Mouse (Mus musculus): Measurements from ENCODE around the gene Selenoi.

- no peak for TF ChIP-seq CTCF (IDR thresholded peaks at IDR 0.05; ENCODE audit: insufficient read depth, low read length)
- TF ChIP-seq POLR2A (IDR thresholded peaks at IDR 0.05; ENCODE audit: borderline replicate concordance, extremely low read depth, low read depth, low read length) = no peak
Observed at GRCm38 (mm10) chr5:30280864-30281263, 48.5 kb downstream of the Selenoi start.

Measured in lung, adult 2 months (tissue).